In the genomic region with DNA sequence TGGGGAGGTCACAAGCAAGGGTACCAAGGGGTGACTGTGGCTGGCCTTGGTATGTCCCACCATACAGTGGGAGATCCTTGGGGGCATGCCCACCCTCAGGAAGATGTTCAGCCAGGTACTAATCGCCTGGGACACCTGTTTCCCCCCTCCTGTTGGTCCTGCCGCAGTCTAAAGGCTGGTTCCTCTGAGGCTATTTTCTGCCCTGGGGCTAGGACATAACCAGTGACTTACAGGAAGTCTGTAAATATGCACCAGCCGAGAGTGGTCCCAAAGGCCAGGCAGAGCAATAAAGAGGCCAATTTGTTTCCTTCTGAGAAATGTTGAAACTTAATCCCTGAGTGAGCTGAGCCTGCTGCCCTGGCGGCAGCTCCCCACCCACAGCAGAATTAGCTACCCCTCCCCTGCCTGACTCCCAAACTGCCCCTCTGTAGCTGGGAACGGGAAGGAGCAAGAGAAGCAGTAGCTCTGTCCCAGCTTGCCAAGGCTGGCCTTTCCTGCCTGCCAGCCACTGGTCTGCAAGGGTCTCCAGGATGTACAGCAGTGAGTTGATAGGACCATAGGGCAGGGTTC, we compare ENCODE assay signal across 13 mouse cellular contexts.
A peak's percentile ranks its signal among the peaks of the same experiment; 100 is the strongest.
DNase-seq lines count a peak whose midpoint lies in the region; ATAC-seq lines count a peak whose summit lies in the region.
"Had no signal": no experiment of that assay in that cellular context is flagged by ENCODE, and none has a peak within 500 bp of the region (broad histone marks: within the 10 kb centered on the region; RNA-seq: fewer than 3 reads in every experiment).

No protein-coding gene starts in this region.

- no peak for ATAC-seq in hindbrain, embryonic 13.5 days (ENCODE audit: low FRiP score)
- peak; percentile 54; the same call in 1 of the 2 replicates for ATAC-seq in limb, embryonic 11.5 days (ENCODE audit: insufficient number of reproducible peaks, low FRiP score, low TSS enrichment, low read depth)

- no peaks in the 10 kb centered on the region for H3K9me3 ChIP-seq in hindbrain, embryonic 10.5 days
- H3K9me3 ChIP-seq in hindbrain, embryonic 13.5 days: no peaks in the 10 kb centered on the region
- H3K9me3 ChIP-seq in limb, embryonic 11.5 days (ENCODE audit: control insufficient read depth, low read length): no peaks in the 10 kb centered on the region
- H3K9me3 ChIP-seq: liver, embryonic 13.5 days had no signal

- DNase-seq in hindbrain, embryonic 10.5 days (ENCODE audit: low spot score): peak; percentile 26
- peak; percentile 42 for DNase-seq in embryo, embryonic 10 days (ENCODE audit: low spot score)
- DNase-seq in embryo, embryonic 9.5 days (ENCODE audit: extremely low spot score): peak; percentile 24
- DNase-seq in limb, embryonic 11.5 days (ENCODE audit: low spot score): peak; percentile 64
- DNase-seq in layer of hippocampus, adult 8-10 months (ENCODE audit: low spot score in 2 of 2): no peak
- DNase-seq in thymus, postnatal 36 days: no peak
- DNase-seq: adrenal gland, postnatal 36 days; cerebellum, adult 11-12 months; gastrocnemius, postnatal 36 days; kidney, adult 9 months; liver, embryonic 13.5 days had no signal

- H3K27ac ChIP-seq in hindbrain, embryonic 10.5 days: no peak overlapping the region
- no peak overlapping the region for H3K27ac ChIP-seq in hindbrain, embryonic 13.5 days
- peak overlapping the region; percentile 52; the same call in 1 of the 2 replicates for H3K27ac ChIP-seq in limb, embryonic 11.5 days (replicated peaks; ENCODE audit: low read depth, low read length)
- H3K27ac ChIP-seq: liver, embryonic 13.5 days had no signal

- peaks cover 11% of the 10 kb centered on the region for H3K36me3 ChIP-seq in hindbrain, embryonic 10.5 days
- no peaks in the 10 kb centered on the region for H3K36me3 ChIP-seq in hindbrain, embryonic 13.5 days
- H3K36me3 ChIP-seq in limb, embryonic 11.5 days (ENCODE audit: control insufficient read depth, insufficient read depth, low read length): no peaks in the 10 kb centered on the region; the same call in 1 of the 2 replicates

- WGBS in hindbrain, embryonic 10.5 days: 40% methylated on average over 5 of the region's 5 CpGs
- WGBS in hindbrain, embryonic 13.5 days: 49% methylated on average over 5 of the region's 5 CpGs
- 1% methylated on average over 5 of the region's 5 CpGs for WGBS in limb, embryonic 11.5 days

- no peak overlapping the region for H3K9ac ChIP-seq in hindbrain, embryonic 13.5 days
- no peak overlapping the region for H3K9ac ChIP-seq in limb, embryonic 11.5 days (ENCODE audit: low read length)
- H3K9ac ChIP-seq: liver, embryonic 13.5 days had no signal

- no peak overlapping the region for H3K4me2 ChIP-seq in hindbrain, embryonic 13.5 days
- peak overlapping the region; percentile 12; the same call in 1 of the 2 replicates for H3K4me2 ChIP-seq in limb, embryonic 11.5 days (ENCODE audit: low read depth, severe bottlenecking)
- H3K4me2 ChIP-seq: liver, embryonic 13.5 days had no signal

- H3K4me3 ChIP-seq in hindbrain, embryonic 10.5 days: no peak overlapping the region
- no peak overlapping the region for H3K4me3 ChIP-seq in hindbrain, embryonic 13.5 days
- H3K4me3 ChIP-seq in limb, embryonic 11.5 days (ENCODE audit: low read depth, low read length): no peak overlapping the region
- H3K4me3 ChIP-seq: erythroblast, embryonic 14.5 days; liver, embryonic 13.5 days had no signal

- H3K27me3 ChIP-seq in hindbrain, embryonic 10.5 days (ENCODE audit: insufficient read depth, poor library complexity, severe bottlenecking): peaks cover 11% of the 10 kb centered on the region; the same call in 1 of the 2 replicates
- 0 out of 2 replicates have a peak, but pooled peaks cover 3% of the 10 kb centered on the region for H3K27me3 ChIP-seq in hindbrain, embryonic 13.5 days
- H3K27me3 ChIP-seq in limb, embryonic 11.5 days (ENCODE audit: control insufficient read depth, insufficient read depth, low read length): no peaks in the 10 kb centered on the region
- H3K27me3 ChIP-seq: liver, embryonic 13.5 days had no signal

- H3K4me1 ChIP-seq in hindbrain, embryonic 10.5 days (replicated peaks): peaks cover 63% of the 10 kb centered on the region
- peaks cover 28% of the 10 kb centered on the region for H3K4me1 ChIP-seq in hindbrain, embryonic 13.5 days (replicated peaks)
- peaks cover 41% of the 10 kb centered on the region for H3K4me1 ChIP-seq in limb, embryonic 11.5 days (ENCODE audit: control insufficient read depth, insufficient read depth, low read length)

Comparison
In these comparisons a context has a peak if more than half of its experiments do, and no peak if none do; other contexts are left out.
1. DNase-seq: peak in hindbrain, embryonic 10.5 days (single experiment), embryo, embryonic 10 days (single experiment), embryo, embryonic 9.5 days (single experiment) and limb, embryonic 11.5 days (single experiment); none in layer of hippocampus, adult 8-10 months (0 of 2) and thymus, postnatal 36 days (0 of 2).